Mouse (Mus musculus): ENCODE data around the gene Clk4. TPM values are rescaled to one million over a fixed set of nuclear protein-coding genes. Genes with fewer than 3 reads are reported as not detected.

The Clk4 gene
- total and polyA plus RNA-seq, 2 experiments from 2014 or later = 79.8 to 103 TPM

GRCm38 (mm10) chr11:51265326-51265725, 3.8 kb downstream of the Clk4 start:
- Histone ChIP-seq H3K4me3 (ENCODE audit: low read depth, low read length) (no peak overlapping the region), H3K27ac (ENCODE audit: low read depth, low read length) (no peak overlapping the region), H3K9ac (replicated peaks; ENCODE audit: low read length, poor library complexity, severe bottlenecking) (no peak overlapping the region), H3K27me3 (ENCODE audit: insufficient read depth, low read length) (no peaks in the 10 kb centered on the region), H3K9me3 (ENCODE audit: low read length) (no peaks in the 10 kb centered on the region), H3K36me3 (ENCODE audit: insufficient read depth, low read length) (peaks cover 3% of the 10 kb centered on the region; the same call in 1 of the 2 replicates), H3K4me1 (ENCODE audit: insufficient read depth, low read length) (peaks cover 10% of the 10 kb centered on the region; the same call in 1 of the 2 replicates), H3K4me2 (ENCODE audit: low read depth, low read length, poor library complexity, severe bottlenecking) (peak overlapping the region; percentile 82; the same call in 1 of the 2 replicates)
- WGBS = 45% methylated on average over 3 of the region's 3 CpGs
- TF ChIP-seq CTCF (IDR thresholded peaks at IDR 0.05) = peak; percentile 71
- ATAC-seq (ENCODE audit: low FRiP score) = no peak
- DNase-seq (ENCODE audit: low spot score) = peak; percentile 55

DNA sequence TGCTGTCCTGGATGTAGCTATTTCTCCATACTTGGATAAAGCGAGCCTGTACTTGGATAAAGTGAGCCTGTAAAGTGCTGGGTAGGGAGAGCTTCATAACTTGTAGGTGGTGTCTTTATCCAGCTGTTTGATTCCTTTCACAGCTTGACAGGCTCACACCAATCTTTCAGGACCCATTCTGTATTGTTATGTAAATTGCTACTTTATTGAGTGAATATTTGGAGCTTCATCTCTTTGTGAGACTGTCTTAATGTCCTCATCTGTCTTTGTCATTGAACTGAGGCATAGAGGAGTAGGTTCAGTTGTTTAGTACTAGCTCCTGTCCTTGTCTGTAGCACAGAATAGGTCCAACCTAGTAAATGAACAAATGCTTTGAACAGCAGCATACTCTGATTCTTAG, 12.9 kb downstream of the Clk4 start:
- Histone ChIP-seq H3K4me1 (ENCODE audit: insufficient read depth, low read length) (no peaks in the 10 kb centered on the region), H3K4me3 (ENCODE audit: low read depth, low read length) (no peak overlapping the region), H3K36me3 (ENCODE audit: insufficient read depth, low read length) (peaks cover 36% of the 10 kb centered on the region), H3K9me3 (ENCODE audit: low read length) (no peaks in the 10 kb centered on the region), H3K9ac (replicated peaks; ENCODE audit: low read length, poor library complexity, severe bottlenecking) (no peak overlapping the region), H3K4me2 (ENCODE audit: low read depth, low read length, poor library complexity, severe bottlenecking) (no peak overlapping the region), H3K27ac (ENCODE audit: low read depth, low read length) (no peak overlapping the region), H3K27me3 (ENCODE audit: insufficient read depth, low read length) (no peaks in the 10 kb centered on the region)
- no peak for TF ChIP-seq CTCF (IDR thresholded peaks at IDR 0.05)
- WGBS = 65% methylated on average over 1 of the region's 1 CpGs
- DNase-seq (ENCODE audit: low spot score) = no peak
- no peak for ATAC-seq (ENCODE audit: low FRiP score)

DNA sequence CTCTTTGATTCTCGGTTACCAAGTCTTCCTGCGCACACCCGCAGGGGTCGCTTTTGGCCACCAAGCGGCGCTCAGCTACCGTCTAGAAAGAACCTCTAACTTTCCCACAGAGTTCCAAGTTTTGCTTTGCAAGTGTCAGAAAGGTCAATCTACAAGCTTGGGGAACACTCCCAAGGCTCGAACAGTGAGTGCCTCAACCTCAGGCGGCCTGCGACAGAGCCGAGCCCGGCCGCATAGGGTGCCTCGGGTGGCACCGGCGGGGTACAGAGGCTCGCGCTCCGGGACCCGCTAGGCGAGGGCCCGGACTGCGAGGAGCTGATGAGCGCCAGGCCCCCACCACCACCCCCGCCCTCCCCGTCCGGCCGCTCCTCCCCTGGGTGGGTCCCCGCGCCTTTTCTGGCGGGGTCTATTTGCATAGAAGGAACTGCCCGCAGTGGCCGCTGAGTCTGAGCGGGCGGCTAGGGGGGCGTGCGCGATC, 28.1 kb downstream of the Clk4 start, which contains the start of gene Col23a1:
Gene Col23a1, plus strand, starts transcription at position 357 of the 478 bp plus-strand sequence.
- ATAC-seq (ENCODE audit: low FRiP score) = peak; percentile 77
- peak within 1 kb of the TSS; percentile 61 for H3K4me3 ChIP-seq (ENCODE audit: low read depth, low read length)
- H3K4me1 ChIP-seq (ENCODE audit: insufficient read depth, low read length) = no peaks in the 10 kb centered on the region
- H3K9ac ChIP-seq (replicated peaks; ENCODE audit: low read length, poor library complexity, severe bottlenecking) = peak within 1 kb of the TSS; percentile 54
- WGBS = under 1% methylated on average over 31 of the region's 38 CpGs
- no peaks in the 10 kb centered on the region; the same call in 1 of the 2 replicates for H3K27me3 ChIP-seq (ENCODE audit: insufficient read depth, low read length)
- H3K9me3 ChIP-seq (ENCODE audit: low read length) = no peaks in the 10 kb centered on the region
- no peak within 1 kb of the TSS for H3K27ac ChIP-seq (ENCODE audit: low read depth, low read length)
- DNase-seq (ENCODE audit: low spot score) = peak; percentile 89
- no peaks in the 10 kb centered on the region for H3K36me3 ChIP-seq (ENCODE audit: insufficient read depth, low read length)
- peak; percentile 98 for TF ChIP-seq CTCF (IDR thresholded peaks at IDR 0.05)
- peak within 1 kb of the TSS; percentile 99 for H3K4me2 ChIP-seq (ENCODE audit: low read depth, low read length, poor library complexity, severe bottlenecking)

- peak overlapping the region; percentile 99 for H3K4me2 ChIP-seq (ENCODE audit: low read depth, low read length, poor library complexity, severe bottlenecking)
- H3K36me3 ChIP-seq (ENCODE audit: insufficient read depth, low read length) = no peaks in the 10 kb centered on the region
- ATAC-seq (ENCODE audit: low FRiP score) (peak; percentile 61), DNase-seq (ENCODE audit: low spot score) (peak; percentile 57)
- H3K4me3 ChIP-seq (ENCODE audit: low read depth, low read length) = peak overlapping the region; percentile 61
- 3% methylated on average over 60 of the region's 74 CpGs for whole genome bisulfite sequencing
- H3K27ac ChIP-seq (ENCODE audit: low read depth, low read length) = no peak overlapping the region
- H3K27me3 ChIP-seq (ENCODE audit: insufficient read depth, low read length) = no peaks in the 10 kb centered on the region; the same call in 1 of the 2 replicates
- no peaks in the 10 kb centered on the region for H3K9me3 ChIP-seq (ENCODE audit: low read length)
- peak overlapping the region; percentile 54 for H3K9ac ChIP-seq (replicated peaks; ENCODE audit: low read length, poor library complexity, severe bottlenecking)
- TF ChIP-seq CTCF (IDR thresholded peaks at IDR 0.05) = peak; percentile 57
- H3K4me1 ChIP-seq (ENCODE audit: insufficient read depth, low read length) = no peaks in the 10 kb centered on the region
These were observed 28.8 kb downstream of the Clk4 start for GRCm38 (mm10) chr11:51290066-51290955.

GRCm38 (mm10) chr11:51293956-51294530, 32.5 kb downstream of the Clk4 start:
- H3K9ac ChIP-seq (replicated peaks; ENCODE audit: low read length, poor library complexity, severe bottlenecking) = no peak overlapping the region
- no peaks in the 10 kb centered on the region for H3K4me1 ChIP-seq (ENCODE audit: insufficient read depth, low read length)
- ATAC-seq (ENCODE audit: low FRiP score) (no peak), DNase-seq (ENCODE audit: low spot score) (peak; percentile 10)
- 63% methylated on average over 2 of the region's 2 CpGs for WGBS
- no peak overlapping the region for H3K4me2 ChIP-seq (ENCODE audit: low read depth, low read length, poor library complexity, severe bottlenecking)
- H3K9me3 ChIP-seq (ENCODE audit: low read length) = no peaks in the 10 kb centered on the region
- no peaks in the 10 kb centered on the region for H3K36me3 ChIP-seq (ENCODE audit: insufficient read depth, low read length)
- H3K27me3 ChIP-seq (ENCODE audit: insufficient read depth, low read length) = no peaks in the 10 kb centered on the region; the same call in 1 of the 2 replicates
- TF ChIP-seq CTCF (IDR thresholded peaks at IDR 0.05) = no peak
- no peak overlapping the region for H3K27ac ChIP-seq (ENCODE audit: low read depth, low read length)
- no peak overlapping the region for H3K4me3 ChIP-seq (ENCODE audit: low read depth, low read length)
